Mouse (Mus musculus): Measurements from ENCODE around the gene Itgb5. TPM values are rescaled to one million over a fixed set of nuclear protein-coding genes. Genes with fewer than 3 reads are reported as not detected.

Itgb5 gene
- polyA plus RNA-seq, 1 experiment from 2014 or later: 76.8 TPM

GRCm38 (mm10) chr16:33891561-33892281, 62.3 kb downstream of the Itgb5 start:
- WGBS: 18% methylated on average over 14 of the region's 14 CpGs
- Histone ChIP-seq H3K9me3 (replicated peaks) (no peaks in the 10 kb centered on the region), H3K4me1 (replicated peaks) (peaks cover 49% of the 10 kb centered on the region), H3K9ac (peak overlapping the region; percentile 5; the same call in 1 of the 2 replicates), H3K27me3 (replicated peaks) (no peaks in the 10 kb centered on the region), H3K36me3 (no peaks in the 10 kb centered on the region), H3K27ac (ENCODE audit: poor library complexity, severe bottlenecking) (peak overlapping the region; percentile 52), H3K4me2 (peak overlapping the region; percentile 47), H3K4me3 (peak overlapping the region; percentile 10)
- peak; percentile 37 for ATAC-seq (ENCODE audit: insufficient number of reproducible peaks, low FRiP score)

- peak overlapping the region; percentile 10; the same call in 1 of the 2 replicates for H3K4me3 ChIP-seq
- H3K4me2 ChIP-seq: peak overlapping the region; percentile 47
- H3K36me3 ChIP-seq: no peaks in the 10 kb centered on the region
- no peaks in the 10 kb centered on the region for H3K27me3 ChIP-seq (replicated peaks)
- no peaks in the 10 kb centered on the region for H3K9me3 ChIP-seq (replicated peaks)
- no peak for ATAC-seq (ENCODE audit: insufficient number of reproducible peaks, low FRiP score)
- H3K9ac ChIP-seq: no peak overlapping the region
- 17% methylated on average over 6 of the region's 6 CpGs for WGBS
- H3K27ac ChIP-seq (ENCODE audit: poor library complexity, severe bottlenecking): peak overlapping the region; percentile 61
- peaks cover 45% of the 10 kb centered on the region for H3K4me1 ChIP-seq (replicated peaks)
These were observed 63.1 kb downstream of the Itgb5 start for GRCm38 (mm10) chr16:33892539-33892938.

GRCm38 (mm10) chr16:33893796-33894195, 64.3 kb downstream of the Itgb5 start:
- 82% methylated on average over 4 of the region's 4 CpGs for WGBS
- Histone ChIP-seq H3K9ac (no peak overlapping the region), H3K27me3 (replicated peaks) (no peaks in the 10 kb centered on the region), H3K4me2 (no peak overlapping the region), H3K9me3 (replicated peaks) (no peaks in the 10 kb centered on the region), H3K36me3 (no peaks in the 10 kb centered on the region), H3K4me3 (no peak overlapping the region), H3K4me1 (replicated peaks) (peaks cover 49% of the 10 kb centered on the region), H3K27ac (ENCODE audit: poor library complexity, severe bottlenecking) (no peak overlapping the region)
- no peak for ATAC-seq (ENCODE audit: insufficient number of reproducible peaks, low FRiP score)

GRCm38 (mm10) chr16:33894449-33894848, 65.0 kb downstream of the Itgb5 start:
- Histone ChIP-seq H3K27ac (ENCODE audit: poor library complexity, severe bottlenecking) (no peak overlapping the region), H3K4me3 (no peak overlapping the region), H3K4me2 (no peak overlapping the region), H3K36me3 (peaks cover 5% of the 10 kb centered on the region), H3K9me3 (replicated peaks) (no peaks in the 10 kb centered on the region), H3K9ac (no peak overlapping the region), H3K4me1 (replicated peaks) (peaks cover 49% of the 10 kb centered on the region), H3K27me3 (replicated peaks) (no peaks in the 10 kb centered on the region)
- 41% methylated on average over 1 of the region's 1 CpGs for WGBS
- no peak for ATAC-seq (ENCODE audit: insufficient number of reproducible peaks, low FRiP score)

GRCm38 (mm10) chr16:33895690-33896089, 66.2 kb downstream of the Itgb5 start:
- H3K9me3 ChIP-seq (replicated peaks): no peaks in the 10 kb centered on the region
- H3K4me1 ChIP-seq (replicated peaks): peaks cover 43% of the 10 kb centered on the region
- 69% methylated on average over 7 of the region's 7 CpGs for WGBS
- no peaks in the 10 kb centered on the region for H3K27me3 ChIP-seq (replicated peaks)
- H3K4me2 ChIP-seq: no peak overlapping the region
- no peak overlapping the region for H3K9ac ChIP-seq
- peaks cover 16% of the 10 kb centered on the region for H3K36me3 ChIP-seq
- no peak overlapping the region for H3K4me3 ChIP-seq
- no peak overlapping the region for H3K27ac ChIP-seq (ENCODE audit: poor library complexity, severe bottlenecking)
- no peak for ATAC-seq (ENCODE audit: insufficient number of reproducible peaks, low FRiP score)

GRCm38 (mm10) chr16:33896801-33897200, 67.3 kb downstream of the Itgb5 start:
- no peak overlapping the region for H3K27ac ChIP-seq (ENCODE audit: poor library complexity, severe bottlenecking)
- H3K4me3 ChIP-seq: no peak overlapping the region
- no peak for ATAC-seq (ENCODE audit: insufficient number of reproducible peaks, low FRiP score)

GRCm38 (mm10) chr16:33903664-33904441, 74.4 kb downstream of the Itgb5 start:
- peak overlapping the region; percentile 16 for H3K4me2 ChIP-seq
- WGBS: 48% methylated on average over 11 of the region's 11 CpGs
- H3K27ac ChIP-seq (ENCODE audit: poor library complexity, severe bottlenecking): peak overlapping the region; percentile 8; the same call in 1 of the 2 replicates
- no peaks in the 10 kb centered on the region for H3K9me3 ChIP-seq (replicated peaks)
- peak; percentile 37; the same call in 1 of the 2 replicates for ATAC-seq (ENCODE audit: insufficient number of reproducible peaks, low FRiP score)
- no peak overlapping the region for H3K9ac ChIP-seq
- no peaks in the 10 kb centered on the region for H3K27me3 ChIP-seq (replicated peaks)
- H3K36me3 ChIP-seq: peaks cover 40% of the 10 kb centered on the region
- peaks cover 18% of the 10 kb centered on the region for H3K4me1 ChIP-seq (replicated peaks)
- H3K4me3 ChIP-seq: no peak overlapping the region

More at GRCm38 (mm10) chr16:33896801-33897200, 67.3 kb downstream of the Itgb5 start:
- Histone ChIP-seq H3K4me2 (no peak overlapping the region), H3K27me3 (replicated peaks) (no peaks in the 10 kb centered on the region), H3K9me3 (replicated peaks) (no peaks in the 10 kb centered on the region), H3K9ac (no peak overlapping the region), H3K4me1 (replicated peaks) (peaks cover 32% of the 10 kb centered on the region), H3K36me3 (peaks cover 18% of the 10 kb centered on the region)
- 96% methylated on average over 7 of the region's 7 CpGs for WGBS

- ATAC-seq (ENCODE audit: insufficient number of reproducible peaks, low FRiP score): no peak
- Histone ChIP-seq H3K9ac (no peak overlapping the region), H3K4me3 (no peak overlapping the region), H3K4me2 (peak overlapping the region; percentile 16; the same call in 1 of the 2 replicates), H3K9me3 (replicated peaks) (no peaks in the 10 kb centered on the region), H3K27ac (ENCODE audit: poor library complexity, severe bottlenecking) (peak overlapping the region; percentile 2; the same call in 1 of the 2 replicates), H3K36me3 (peaks cover 34% of the 10 kb centered on the region), H3K27me3 (replicated peaks) (no peaks in the 10 kb centered on the region), H3K4me1 (replicated peaks) (peaks cover 18% of the 10 kb centered on the region)
- WGBS: 75% methylated on average over 5 of the region's 5 CpGs
These were observed 75.1 kb downstream of the Itgb5 start for GRCm38 (mm10) chr16:33904553-33904952.

GRCm38 (mm10) chr16:33908239-33908638, 78.8 kb downstream of the Itgb5 start:
- no peak for ATAC-seq (ENCODE audit: insufficient number of reproducible peaks, low FRiP score)
- Histone ChIP-seq H3K9ac (no peak overlapping the region), H3K4me1 (replicated peaks) (peaks cover 16% of the 10 kb centered on the region), H3K36me3 (peaks cover 43% of the 10 kb centered on the region), H3K4me2 (no peak overlapping the region), H3K4me3 (no peak overlapping the region), H3K27ac (ENCODE audit: poor library complexity, severe bottlenecking) (no peak overlapping the region), H3K27me3 (replicated peaks) (no peaks in the 10 kb centered on the region), H3K9me3 (replicated peaks) (no peaks in the 10 kb centered on the region)
- 78% methylated on average over 4 of the region's 4 CpGs for WGBS

- 60% methylated on average over 4 of the region's 4 CpGs for WGBS
- Histone ChIP-seq H3K4me1 (replicated peaks) (peaks cover 47% of the 10 kb centered on the region), H3K4me2 (no peak overlapping the region), H3K9me3 (replicated peaks) (no peaks in the 10 kb centered on the region), H3K36me3 (peaks cover 29% of the 10 kb centered on the region), H3K9ac (no peak overlapping the region), H3K4me3 (no peak overlapping the region), H3K27ac (ENCODE audit: poor library complexity, severe bottlenecking) (no peak overlapping the region), H3K27me3 (replicated peaks) (no peaks in the 10 kb centered on the region)
- ATAC-seq (ENCODE audit: insufficient number of reproducible peaks, low FRiP score): no peak
These were observed 85.5 kb downstream of the Itgb5 start for GRCm38 (mm10) chr16:33914997-33915396.
